Mouse (Mus musculus): ENCODE results near the gene Snu13. TPM values are rescaled to one million over a fixed set of nuclear protein-coding genes. Genes with fewer than 3 reads are reported as not detected.
A peak's percentile ranks its signal among the peaks of the same experiment; 100 is the strongest.

The Snu13 gene
- 342 and 399 TPM in 2 replicates for polyA plus RNA-seq (2014; fragmentation: Nextera tagmentation; extraction: Ambion mirVana)

- peak within 1 kb of the TSS; percentile 100 for H3K4me3 ChIP-seq (ENCODE audit: low read length)
- H3K9ac ChIP-seq (ENCODE audit: low read depth, low read length) = peak within 1 kb of the TSS; percentile 97
- H3K27me3 ChIP-seq (ENCODE audit: control insufficient read depth, insufficient read depth, low read length) = no peaks in the 10 kb centered on the region
- H3K4me2 ChIP-seq (replicated peaks; ENCODE audit: low read depth, low read length) = peak within 1 kb of the TSS; percentile 86
- H3K9me3 ChIP-seq (ENCODE audit: control insufficient read depth, low read length) = no peaks in the 10 kb centered on the region
- peaks cover 21% of the 10 kb centered on the region; the same call in 1 of the 2 replicates for H3K36me3 ChIP-seq (ENCODE audit: control insufficient read depth, insufficient read depth, low read length)
- peak; percentile 86 for ATAC-seq (ENCODE audit: low FRiP score, low TSS enrichment)
- H3K4me1 ChIP-seq (ENCODE audit: control insufficient read depth, insufficient read depth, low read length) = peaks cover 6% of the 10 kb centered on the region; the same call in 1 of the 2 replicates
- H3K27ac ChIP-seq (ENCODE audit: low read depth, low read length) = peak within 1 kb of the TSS; percentile 80
- WGBS = under 1% methylated on average over 73 of the region's 74 CpGs
Measured at GRCm38 (mm10) chr15:82047080-82047883, at the start of gene Snu13. Gene Snu13, minus strand, starts transcription at chr15:82047598.

GRCm38 (mm10) chr15:82091061-82091460 is 43.7 kb upstream of the Snu13 start:
- no peak overlapping the region for H3K4me2 ChIP-seq (replicated peaks; ENCODE audit: low read depth, low read length)
- 79% methylated on average over 7 of the region's 7 CpGs for WGBS
- ATAC-seq (ENCODE audit: low FRiP score, low TSS enrichment) = no peak
- H3K27me3 ChIP-seq (ENCODE audit: control insufficient read depth, insufficient read depth, low read length) = no peaks in the 10 kb centered on the region
- H3K4me3 ChIP-seq (ENCODE audit: low read length) = no peak overlapping the region
- H3K36me3 ChIP-seq (ENCODE audit: control insufficient read depth, insufficient read depth, low read length) = no peaks in the 10 kb centered on the region
- no peaks in the 10 kb centered on the region for H3K4me1 ChIP-seq (ENCODE audit: control insufficient read depth, insufficient read depth, low read length)
- no peaks in the 10 kb centered on the region for H3K9me3 ChIP-seq (ENCODE audit: control insufficient read depth, low read length)
- H3K27ac ChIP-seq (ENCODE audit: low read depth, low read length) = no peak overlapping the region
- H3K9ac ChIP-seq (ENCODE audit: low read depth, low read length) = no peak overlapping the region

GRCm38 (mm10) chr15:82087266-82087665 is 39.9 kb upstream of the Snu13 start:
- Histone ChIP-seq H3K4me3 (ENCODE audit: low read length) (no peak overlapping the region), H3K4me1 (ENCODE audit: control insufficient read depth, insufficient read depth, low read length) (no peaks in the 10 kb centered on the region), H3K4me2 (replicated peaks; ENCODE audit: low read depth, low read length) (no peak overlapping the region), H3K27me3 (ENCODE audit: control insufficient read depth, insufficient read depth, low read length) (no peaks in the 10 kb centered on the region), H3K36me3 (ENCODE audit: control insufficient read depth, insufficient read depth, low read length) (no peaks in the 10 kb centered on the region), H3K9ac (ENCODE audit: low read depth, low read length) (no peak overlapping the region), H3K27ac (ENCODE audit: low read depth, low read length) (no peak overlapping the region), H3K9me3 (ENCODE audit: control insufficient read depth, low read length) (no peaks in the 10 kb centered on the region)
- no peak for ATAC-seq (ENCODE audit: low FRiP score, low TSS enrichment)
- WGBS = 12% methylated on average over 10 of the region's 10 CpGs

GRCm38 (mm10) chr15:82086131-82086530 is 38.7 kb upstream of the Snu13 start:
- no peak for ATAC-seq (ENCODE audit: low FRiP score, low TSS enrichment)
- H3K9me3 ChIP-seq (ENCODE audit: control insufficient read depth, low read length) = no peaks in the 10 kb centered on the region
- no peak overlapping the region for H3K27ac ChIP-seq (ENCODE audit: low read depth, low read length)
- 78% methylated on average over 12 of the region's 12 CpGs for WGBS
- H3K9ac ChIP-seq (ENCODE audit: low read depth, low read length) = no peak overlapping the region
- H3K36me3 ChIP-seq (ENCODE audit: control insufficient read depth, insufficient read depth, low read length) = no peaks in the 10 kb centered on the region
- no peaks in the 10 kb centered on the region for H3K27me3 ChIP-seq (ENCODE audit: control insufficient read depth, insufficient read depth, low read length)
- H3K4me2 ChIP-seq (replicated peaks; ENCODE audit: low read depth, low read length) = no peak overlapping the region
- H3K4me3 ChIP-seq (ENCODE audit: low read length) = no peak overlapping the region
- H3K4me1 ChIP-seq (ENCODE audit: control insufficient read depth, insufficient read depth, low read length) = no peaks in the 10 kb centered on the region

- no peak overlapping the region for H3K27ac ChIP-seq (ENCODE audit: low read depth, low read length)
- H3K9me3 ChIP-seq (ENCODE audit: control insufficient read depth, low read length) = no peaks in the 10 kb centered on the region
- no peaks in the 10 kb centered on the region for H3K4me1 ChIP-seq (ENCODE audit: control insufficient read depth, insufficient read depth, low read length)
- no peaks in the 10 kb centered on the region for H3K27me3 ChIP-seq (ENCODE audit: control insufficient read depth, insufficient read depth, low read length)
- no peak for ATAC-seq (ENCODE audit: low FRiP score, low TSS enrichment)
- H3K9ac ChIP-seq (ENCODE audit: low read depth, low read length) = no peak overlapping the region
- no peaks in the 10 kb centered on the region for H3K36me3 ChIP-seq (ENCODE audit: control insufficient read depth, insufficient read depth, low read length)
- H3K4me2 ChIP-seq (replicated peaks; ENCODE audit: low read depth, low read length) = no peak overlapping the region
- WGBS = 81% methylated on average over 9 of the region's 9 CpGs
- H3K4me3 ChIP-seq (ENCODE audit: low read length) = no peak overlapping the region
Measured at GRCm38 (mm10) chr15:82085606-82086005, 38.2 kb upstream of the Snu13 start.

GRCm38 (mm10) chr15:82081161-82081560 is 33.8 kb upstream of the Snu13 start:
- no peak overlapping the region for H3K4me2 ChIP-seq (replicated peaks; ENCODE audit: low read depth, low read length)
- no peak overlapping the region for H3K27ac ChIP-seq (ENCODE audit: low read depth, low read length)
- no peaks in the 10 kb centered on the region for H3K27me3 ChIP-seq (ENCODE audit: control insufficient read depth, insufficient read depth, low read length)
- H3K9ac ChIP-seq (ENCODE audit: low read depth, low read length) = no peak overlapping the region
- no peaks in the 10 kb centered on the region for H3K4me1 ChIP-seq (ENCODE audit: control insufficient read depth, insufficient read depth, low read length)
- WGBS = 38% methylated on average over 7 of the region's 7 CpGs
- no peaks in the 10 kb centered on the region for H3K36me3 ChIP-seq (ENCODE audit: control insufficient read depth, insufficient read depth, low read length)
- ATAC-seq (ENCODE audit: low FRiP score, low TSS enrichment) = no peak
- H3K4me3 ChIP-seq (ENCODE audit: low read length) = no peak overlapping the region
- no peaks in the 10 kb centered on the region for H3K9me3 ChIP-seq (ENCODE audit: control insufficient read depth, low read length)

- WGBS = 61% methylated on average over 10 of the region's 10 CpGs
- Histone ChIP-seq H3K9me3 (ENCODE audit: control insufficient read depth, low read length) (no peaks in the 10 kb centered on the region), H3K4me1 (ENCODE audit: control insufficient read depth, insufficient read depth, low read length) (no peaks in the 10 kb centered on the region), H3K27ac (ENCODE audit: low read depth, low read length) (no peak overlapping the region), H3K9ac (ENCODE audit: low read depth, low read length) (no peak overlapping the region), H3K4me3 (ENCODE audit: low read length) (no peak overlapping the region), H3K27me3 (ENCODE audit: control insufficient read depth, insufficient read depth, low read length) (no peaks in the 10 kb centered on the region), H3K4me2 (replicated peaks; ENCODE audit: low read depth, low read length) (no peak overlapping the region), H3K36me3 (ENCODE audit: control insufficient read depth, insufficient read depth, low read length) (no peaks in the 10 kb centered on the region)
- no peak for ATAC-seq (ENCODE audit: low FRiP score, low TSS enrichment)
Measured at GRCm38 (mm10) chr15:82079883-82080282, 32.5 kb upstream of the Snu13 start.

GRCm38 (mm10) chr15:82073490-82073889 is 26.1 kb upstream of the Snu13 start:
- H3K4me2 ChIP-seq (replicated peaks; ENCODE audit: low read depth, low read length) = no peak overlapping the region
- H3K27ac ChIP-seq (ENCODE audit: low read depth, low read length) = no peak overlapping the region
- H3K27me3 ChIP-seq (ENCODE audit: control insufficient read depth, insufficient read depth, low read length) = peaks cover 22% of the 10 kb centered on the region
- H3K4me3 ChIP-seq (ENCODE audit: low read length) = no peak overlapping the region
- WGBS = 87% methylated on average over 7 of the region's 7 CpGs
- no peak for ATAC-seq (ENCODE audit: low FRiP score, low TSS enrichment)
- no peaks in the 10 kb centered on the region for H3K9me3 ChIP-seq (ENCODE audit: control insufficient read depth, low read length)
- no peaks in the 10 kb centered on the region for H3K4me1 ChIP-seq (ENCODE audit: control insufficient read depth, insufficient read depth, low read length)
- no peaks in the 10 kb centered on the region for H3K36me3 ChIP-seq (ENCODE audit: control insufficient read depth, insufficient read depth, low read length)
- no peak overlapping the region for H3K9ac ChIP-seq (ENCODE audit: low read depth, low read length)

GRCm38 (mm10) chr15:82071816-82072469 is 24.5 kb upstream of the Snu13 start:
- Histone ChIP-seq H3K27ac (ENCODE audit: low read depth, low read length) (no peak overlapping the region), H3K36me3 (ENCODE audit: control insufficient read depth, insufficient read depth, low read length) (no peaks in the 10 kb centered on the region), H3K4me2 (replicated peaks; ENCODE audit: low read depth, low read length) (no peak overlapping the region), H3K9ac (ENCODE audit: low read depth, low read length) (no peak overlapping the region), H3K4me3 (ENCODE audit: low read length) (no peak overlapping the region), H3K9me3 (ENCODE audit: control insufficient read depth, low read length) (no peaks in the 10 kb centered on the region), H3K27me3 (ENCODE audit: control insufficient read depth, insufficient read depth, low read length) (peaks cover 22% of the 10 kb centered on the region), H3K4me1 (ENCODE audit: control insufficient read depth, insufficient read depth, low read length) (no peaks in the 10 kb centered on the region)
- ATAC-seq (ENCODE audit: low FRiP score, low TSS enrichment) = no peak
- WGBS = 91% methylated on average over 26 of the region's 26 CpGs

All from kidney, embryonic 14.5 days (tissue).